Mouse (Mus musculus) intestine, embryonic 14.5 days (tissue): ENCODE results near the gene Ppp3r2. TPM values are rescaled to one million over a fixed set of nuclear protein-coding genes. Genes with fewer than 3 reads are reported as not detected.

Experiments
- ATAC-seq: fragments of 200-750 bp; cut with Nextera tagmentation; replicated peaks from 2 replicates; pipeline ENCODE4 v1.8.0; 2017; ENCODE audit warnings: low read depth, moderate number of reproducible peaks, moderate TSS enrichment, moderate library complexity; ENCODE audit not compliant: low FRiP score, low TSS enrichment
- DNase-seq: peaks from one replicate; pipeline ENCODE4 v3.0.0-alpha.2; 2018; ENCODE audit warnings: low spot score
- H3K27ac ChIP-seq: fragments of 300-500 bp; sonication (generic); 2 replicates; pipeline ENCODE4 v1.5.1; 2014; ENCODE audit warnings: low read depth, mild to moderate bottlenecking, control low read depth
- H3K27me3 ChIP-seq: fragments of 300-500 bp; sonication (generic); replicated peaks from 2 replicates; pipeline ENCODE4 v1.6.1; 2014; ENCODE audit warnings: low read length, control low read depth; ENCODE audit not compliant: control insufficient read depth, insufficient read depth
- H3K36me3 ChIP-seq: fragments of 300-500 bp; sonication (generic); 2 replicates; pipeline ENCODE4 v1.6.1; 2014; ENCODE audit warnings: low read length, control low read depth; ENCODE audit not compliant: control insufficient read depth, insufficient read depth
- H3K4me1 ChIP-seq: fragments of 300-500 bp; sonication (generic); replicated peaks from 2 replicates; pipeline ENCODE4 v1.6.1; 2014; ENCODE audit warnings: low read length, control low read depth, mixed read lengths; ENCODE audit not compliant: control insufficient read depth, insufficient read depth
- H3K4me2 ChIP-seq: fragments of 300-500 bp; sonication (generic); 2 replicates; pipeline ENCODE4 v1.6.1; 2014; ENCODE audit warnings: low read length
- H3K4me3 ChIP-seq: fragments of 300-500 bp; sonication (generic); 2 replicates; pipeline ENCODE4 v1.5.1; 2014; ENCODE audit warnings: low read depth, low read length, control low read depth, mixed read lengths
- H3K9ac ChIP-seq: fragments of 300-500 bp; sonication (generic); 2 replicates; pipeline ENCODE4 v1.6.1; 2014; ENCODE audit warnings: mild to moderate bottlenecking, low read length
- H3K9me3 ChIP-seq: fragments of 300-500 bp; sonication (generic); 2 replicates; pipeline ENCODE4 v1.6.1; 2016; ENCODE audit warnings: low read length, control low read depth; ENCODE audit not compliant: control insufficient read depth
- WGBS: fragments of 180-500 bp; shearing (Covaris S2); extraction: QIAGEN DNeasy Blood & Tissue Kit; methylation state at CpG from one replicate; pipeline ENCODE4 v1.1.7; 2014; 5-methylcytosine and 5-hydroxymethylcytosine counted together
- polyA plus RNA-seq: library from polyadenylated mRNA; unstranded; fragments of >200 nt; fragmentation: Nextera tagmentation; extraction: Ambion mirVana; gene quantifications from 2 replicates; pipeline ENCODE4 v1.2.1, GENCODE M21; 2014

Gene Ppp3r2
- 0.09 TPM in 1 of 2 replicates, not detected in the other for polyA plus RNA-seq

GRCm38 (mm10) chr4:49681812-49682211 lies at the start of gene Ppp3r2:
TSS of gene Ppp3r2 (minus strand) at chr4:49682024.
- no peak for ATAC-seq
- WGBS: 79% methylated on average over 13 of the region's 13 CpGs
- H3K36me3 ChIP-seq: no peaks in the 10 kb centered on the region

DNA sequence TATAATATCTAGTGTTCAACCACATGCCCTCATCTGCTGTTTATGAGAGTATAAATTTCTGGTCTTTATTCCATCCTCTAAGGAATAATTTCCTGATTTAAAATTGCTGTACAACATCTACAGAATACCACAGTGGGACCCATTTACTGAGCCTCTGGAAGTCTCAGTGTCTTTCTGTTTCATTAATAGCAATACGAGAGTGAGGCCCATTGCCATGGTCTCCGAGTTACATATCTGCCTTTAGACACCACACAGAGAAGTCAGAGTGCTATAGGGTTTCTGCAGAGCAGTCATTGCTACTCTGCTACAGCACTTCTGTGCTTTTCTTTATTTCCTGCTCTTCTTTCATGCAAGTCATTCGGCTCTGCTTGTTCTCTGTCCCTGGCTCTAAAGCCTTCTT lies 47.5 kb upstream of the Ppp3r2 start:
- DNase-seq (no peak), ATAC-seq (no peak)
- Histone ChIP-seq H3K4me3 (no peak overlapping the region), H3K9me3 (no peaks in the 10 kb centered on the region), H3K27me3 (no peaks in the 10 kb centered on the region), H3K9ac (no peak overlapping the region), H3K4me2 (no peak overlapping the region), H3K36me3 (no peaks in the 10 kb centered on the region), H3K27ac (no peak overlapping the region), H3K4me1 (no peaks in the 10 kb centered on the region)
- 72% methylated on average over 3 of the region's 3 CpGs for WGBS

More at GRCm38 (mm10) chr4:49681812-49682211, at the start of gene Ppp3r2:
- H3K9ac ChIP-seq: no peak within 1 kb of the TSS
- H3K27me3 ChIP-seq: no peaks in the 10 kb centered on the region
- no peaks in the 10 kb centered on the region for H3K9me3 ChIP-seq
- H3K4me2 ChIP-seq: no peak within 1 kb of the TSS
- H3K27ac ChIP-seq: no peak within 1 kb of the TSS
- H3K4me3 ChIP-seq: no peak within 1 kb of the TSS
- no peaks in the 10 kb centered on the region for H3K4me1 ChIP-seq
- DNase-seq: no peak

GRCm38 (mm10) chr4:49723908-49724307 lies 42.1 kb upstream of the Ppp3r2 start:
- Histone ChIP-seq H3K27me3 (no peaks in the 10 kb centered on the region), H3K36me3 (no peaks in the 10 kb centered on the region), H3K27ac (no peak overlapping the region), H3K9ac (no peak overlapping the region), H3K4me2 (no peak overlapping the region), H3K9me3 (no peaks in the 10 kb centered on the region), H3K4me3 (no peak overlapping the region), H3K4me1 (no peaks in the 10 kb centered on the region)
- DNase-seq: no peak
- 96% methylated on average over 2 of the region's 2 CpGs for WGBS
- no peak for ATAC-seq

GRCm38 (mm10) chr4:49691405-49692194 lies 9.8 kb upstream of the Ppp3r2 start:
- no peaks in the 10 kb centered on the region for H3K9me3 ChIP-seq
- 57% methylated on average over 12 of the region's 12 CpGs for WGBS
- 0 out of 2 replicates have a peak overlapping the region, but pooled peaks have one; percentile 21 for H3K4me2 ChIP-seq
- peak; percentile 53 for DNase-seq
- H3K27ac ChIP-seq: 0 out of 2 replicates have a peak overlapping the region, but pooled peaks have one; percentile 23
- peak; percentile 72 for ATAC-seq
- H3K9ac ChIP-seq: no peak overlapping the region
- no peaks in the 10 kb centered on the region for H3K27me3 ChIP-seq
- H3K4me3 ChIP-seq: no peak overlapping the region
- H3K36me3 ChIP-seq: no peaks in the 10 kb centered on the region
- H3K4me1 ChIP-seq: no peaks in the 10 kb centered on the region

GRCm38 (mm10) chr4:49688594-49689288 lies 6.9 kb upstream of the Ppp3r2 start:
- Histone ChIP-seq H3K9ac (no peak overlapping the region), H3K4me1 (no peaks in the 10 kb centered on the region), H3K4me3 (no peak overlapping the region), H3K9me3 (no peaks in the 10 kb centered on the region), H3K4me2 (no peak overlapping the region), H3K36me3 (no peaks in the 10 kb centered on the region), H3K27me3 (no peaks in the 10 kb centered on the region), H3K27ac (no peak overlapping the region)
- peak; percentile 71 for DNase-seq
- ATAC-seq: no peak; the same call in 1 of the 2 replicates
- WGBS: 21% methylated on average over 9 of the region's 9 CpGs

DNA sequence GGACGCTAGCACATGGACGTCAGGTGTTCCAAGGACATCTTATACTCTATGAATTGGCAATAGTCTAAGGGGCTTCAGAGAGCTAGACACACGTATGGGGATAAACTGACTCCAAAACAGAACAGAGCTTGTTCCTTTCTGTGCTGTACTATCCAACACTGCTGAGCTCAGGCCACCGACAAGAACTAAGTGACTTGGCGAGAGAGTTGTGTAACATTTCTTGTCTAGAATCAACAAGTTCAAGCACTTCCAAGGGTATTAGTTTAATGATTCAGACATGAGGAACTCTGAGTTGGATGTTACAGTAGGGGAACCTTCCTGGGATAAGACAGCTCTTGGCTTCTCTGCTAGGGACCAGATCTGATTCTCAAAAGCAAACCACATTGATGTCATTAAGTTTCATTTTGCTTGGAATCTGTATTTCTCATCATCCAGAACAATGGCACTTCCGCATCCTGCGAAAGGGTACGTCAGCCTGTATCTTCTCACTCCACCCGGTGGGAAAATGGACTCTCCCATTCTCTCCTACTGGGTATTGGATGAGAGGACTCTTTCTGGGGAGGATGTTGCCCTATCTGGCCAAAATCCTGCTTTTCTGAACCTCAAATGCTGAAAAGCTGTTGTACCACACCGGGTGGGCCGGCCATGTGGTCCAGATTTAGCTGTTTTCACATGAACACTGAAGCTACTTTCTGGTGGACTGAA lies 1.5 kb downstream of the Ppp3r2 start:
- Histone ChIP-seq H3K4me2 (no peak overlapping the region), H3K27ac (no peak overlapping the region), H3K4me1 (no peaks in the 10 kb centered on the region), H3K36me3 (no peaks in the 10 kb centered on the region), H3K9me3 (no peaks in the 10 kb centered on the region), H3K4me3 (no peak overlapping the region), H3K27me3 (no peaks in the 10 kb centered on the region), H3K9ac (no peak overlapping the region)
- WGBS: 92% methylated on average over 11 of the region's 11 CpGs
- DNase-seq (no peak), ATAC-seq (no peak)

DNA sequence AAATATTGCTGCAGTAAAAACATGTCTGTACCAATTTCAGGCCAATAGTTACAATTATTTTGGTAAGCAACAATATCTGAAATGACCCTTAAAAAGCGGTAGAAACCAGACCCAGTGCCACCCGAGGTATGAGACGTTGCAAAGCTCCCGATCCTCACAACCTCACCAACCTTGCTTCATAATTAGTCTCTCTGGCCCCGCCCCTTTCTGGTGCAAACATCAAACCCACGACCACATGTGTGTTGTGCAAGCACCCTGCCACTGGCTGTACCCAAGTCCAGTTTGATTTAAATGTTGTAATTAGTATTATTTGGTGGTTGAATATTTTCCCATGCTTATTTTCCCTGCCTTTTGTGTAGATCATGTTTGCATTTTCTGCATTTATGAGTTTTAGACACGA lies 5.0 kb downstream of the Ppp3r2 start:
- Histone ChIP-seq H3K4me2 (no peak overlapping the region), H3K4me1 (no peaks in the 10 kb centered on the region), H3K36me3 (no peaks in the 10 kb centered on the region), H3K27me3 (no peaks in the 10 kb centered on the region), H3K9ac (no peak overlapping the region), H3K9me3 (no peaks in the 10 kb centered on the region), H3K4me3 (no peak overlapping the region), H3K27ac (no peak overlapping the region)
- DNase-seq: no peak
- ATAC-seq: no peak
- 78% methylated on average over 7 of the region's 7 CpGs for WGBS

DNA sequence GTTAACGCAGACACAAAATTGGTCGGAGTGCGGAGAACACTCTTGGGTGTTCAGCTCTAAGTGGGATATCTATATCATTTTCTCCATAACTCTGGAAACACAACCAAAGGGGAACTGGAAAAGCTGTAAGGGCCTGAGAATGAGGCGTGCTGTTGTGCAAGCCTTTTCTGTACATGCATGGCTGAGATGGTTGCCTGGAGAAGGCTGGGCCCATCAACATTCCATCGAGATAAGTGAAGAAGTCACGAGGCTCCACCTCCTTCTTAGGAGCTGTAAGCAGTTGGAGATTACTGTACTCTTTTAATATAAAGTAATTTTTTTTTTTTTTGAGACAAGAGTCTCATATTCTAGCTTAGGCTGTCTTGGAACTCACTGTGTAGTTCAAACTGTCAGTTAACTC lies 5.8 kb downstream of the Ppp3r2 start:
- WGBS: 84% methylated on average over 6 of the region's 6 CpGs
- no peaks in the 10 kb centered on the region for H3K4me1 ChIP-seq
- H3K9me3 ChIP-seq: no peaks in the 10 kb centered on the region
- no peak overlapping the region for H3K27ac ChIP-seq
- H3K4me2 ChIP-seq: no peak overlapping the region
- ATAC-seq (no peak), DNase-seq (no peak)
- H3K36me3 ChIP-seq: no peaks in the 10 kb centered on the region
- H3K27me3 ChIP-seq: no peaks in the 10 kb centered on the region
- no peak overlapping the region for H3K9ac ChIP-seq
- no peak overlapping the region for H3K4me3 ChIP-seq
